Mouse (Mus musculus): Measurements from ENCODE around the gene 3110018I06Rik. TPM values are rescaled to one million over a fixed set of nuclear protein-coding genes. Genes with fewer than 3 reads are reported as not detected.

3110018I06Rik gene
- polyA plus RNA-seq (2015; fragmentation: Nextera tagmentation; extraction: Ambion mirVana) = not detected in 2 replicates

DNA sequence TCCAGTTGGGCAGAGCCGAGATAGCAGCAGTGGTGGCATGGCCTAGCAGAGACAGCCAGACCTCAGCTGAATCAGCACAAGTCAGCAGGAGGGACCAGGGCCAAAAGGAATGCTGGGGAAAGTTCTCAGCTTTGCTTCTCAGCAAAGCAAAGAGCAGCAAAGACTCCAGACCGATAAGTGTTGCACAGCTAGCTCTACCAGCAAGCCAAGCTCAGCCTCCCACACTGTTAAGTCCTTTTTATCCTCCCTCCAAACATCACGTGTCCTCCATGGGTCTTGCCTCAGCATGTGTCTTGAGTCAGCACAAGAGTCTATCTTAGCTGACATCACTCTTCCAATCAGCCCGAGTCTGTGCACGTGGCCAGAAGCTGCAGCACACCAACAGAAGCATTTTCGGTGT is at the start of gene 3110018I06Rik:
TSS of gene 3110018I06Rik (plus strand) at position 262 of the 400 bp plus-strand sequence.
- WGBS = 90% methylated on average over 6 of the region's 6 CpGs
- Histone ChIP-seq H3K4me3 (replicated peaks) (no peak within 1 kb of the TSS), H3K9ac (replicated peaks) (no peak within 1 kb of the TSS)

DNA sequence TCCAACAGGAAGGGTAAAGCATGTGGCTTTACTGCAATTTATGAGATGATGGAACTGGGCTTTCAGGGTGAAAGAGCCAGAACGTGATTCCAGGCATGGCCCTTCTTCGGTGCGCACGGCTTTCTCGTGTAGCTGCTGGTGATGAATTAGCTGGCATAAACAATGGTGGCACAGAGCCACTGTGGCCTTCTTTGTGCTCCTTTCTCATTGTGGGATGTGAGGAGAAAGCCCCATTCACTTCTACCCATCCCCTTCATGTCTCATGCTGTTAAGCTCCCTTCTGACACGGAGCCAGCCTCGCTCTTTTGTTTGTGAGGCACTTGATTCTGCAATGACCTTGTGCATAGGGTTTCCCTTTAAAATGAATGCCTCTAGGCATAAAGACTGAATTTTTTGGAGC is 43.8 kb upstream of the 3110018I06Rik start:
- Histone ChIP-seq H3K36me3 (no peaks in the 10 kb centered on the region), H3K9me3 (no peaks in the 10 kb centered on the region), H3K9ac (replicated peaks) (no peak overlapping the region), H3K4me2 (replicated peaks) (no peak overlapping the region), H3K27ac (no peak overlapping the region), H3K4me1 (replicated peaks) (peaks cover 7% of the 10 kb centered on the region; the same call in 1 of the 2 replicates), H3K4me3 (replicated peaks) (no peak overlapping the region), H3K27me3 (no peaks in the 10 kb centered on the region)
- no peak for ATAC-seq
- WGBS = 42% methylated on average over 7 of the region's 7 CpGs

More for the DNA sequence above, at the start of gene 3110018I06Rik:
- peaks cover 4% of the 10 kb centered on the region; the same call in 1 of the 2 replicates for H3K9me3 ChIP-seq
- no peaks in the 10 kb centered on the region for H3K36me3 ChIP-seq
- H3K27me3 ChIP-seq = no peaks in the 10 kb centered on the region
- no peak within 1 kb of the TSS for H3K27ac ChIP-seq
- ATAC-seq = no peak
- H3K4me1 ChIP-seq (replicated peaks) = 0 out of 2 replicates have a peak, but pooled peaks cover 4% of the 10 kb centered on the region
- no peak within 1 kb of the TSS for H3K4me2 ChIP-seq (replicated peaks)

DNA sequence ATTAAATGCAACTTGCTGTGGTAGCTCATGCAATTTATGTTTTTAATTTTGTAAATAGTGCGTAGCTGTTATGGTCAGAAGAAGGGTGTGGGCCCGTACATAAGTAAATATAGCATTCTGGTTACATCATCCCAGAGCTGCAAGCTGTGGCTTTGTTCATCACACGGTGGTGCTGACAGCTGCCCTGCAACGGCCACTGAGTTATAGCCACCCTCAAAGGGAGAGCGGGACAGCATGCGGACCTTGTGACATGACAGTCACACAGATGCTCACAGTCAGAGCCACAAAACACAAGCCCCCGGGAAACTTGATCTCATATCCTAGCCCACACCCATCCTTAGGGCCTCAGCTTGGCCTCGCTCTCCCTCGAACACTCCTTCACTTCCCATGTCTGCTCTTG is 30.6 kb upstream of the 3110018I06Rik start:
- no peak for ATAC-seq
- H3K4me3 ChIP-seq (replicated peaks) = no peak overlapping the region
- H3K4me2 ChIP-seq (replicated peaks) = no peak overlapping the region
- 84% methylated on average over 9 of the region's 9 CpGs for WGBS
- H3K9me3 ChIP-seq = no peaks in the 10 kb centered on the region
- H3K27ac ChIP-seq = no peak overlapping the region
- H3K9ac ChIP-seq (replicated peaks) = no peak overlapping the region
- H3K36me3 ChIP-seq = no peaks in the 10 kb centered on the region
- no peaks in the 10 kb centered on the region for H3K27me3 ChIP-seq
- H3K4me1 ChIP-seq (replicated peaks) = no peaks in the 10 kb centered on the region

DNA sequence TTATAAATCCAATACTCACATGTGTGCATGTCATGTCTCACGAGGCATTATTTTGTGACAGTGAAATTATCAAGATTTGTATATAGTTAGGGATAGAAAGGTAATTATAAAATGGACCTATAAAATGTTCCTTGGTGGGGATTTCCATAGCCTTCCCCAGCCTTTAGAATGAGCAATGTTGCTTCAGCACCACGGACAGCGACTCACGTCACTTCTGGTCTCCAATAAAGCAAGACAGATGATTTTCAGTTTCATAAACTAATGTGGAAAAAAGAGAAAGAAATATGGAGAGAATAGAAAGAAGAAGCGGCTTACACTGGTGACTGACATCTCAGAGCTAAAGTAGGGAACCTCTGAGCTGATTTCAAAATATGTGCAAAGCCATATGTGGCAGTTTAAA is 23.7 kb upstream of the 3110018I06Rik start:
- Histone ChIP-seq H3K4me2 (replicated peaks) (no peak overlapping the region), H3K9me3 (no peaks in the 10 kb centered on the region), H3K4me3 (replicated peaks) (no peak overlapping the region), H3K4me1 (replicated peaks) (peaks cover 16% of the 10 kb centered on the region), H3K27me3 (no peaks in the 10 kb centered on the region), H3K27ac (no peak overlapping the region), H3K9ac (replicated peaks) (no peak overlapping the region), H3K36me3 (no peaks in the 10 kb centered on the region)
- WGBS = 23% methylated on average over 5 of the region's 5 CpGs
- ATAC-seq = no peak

DNA sequence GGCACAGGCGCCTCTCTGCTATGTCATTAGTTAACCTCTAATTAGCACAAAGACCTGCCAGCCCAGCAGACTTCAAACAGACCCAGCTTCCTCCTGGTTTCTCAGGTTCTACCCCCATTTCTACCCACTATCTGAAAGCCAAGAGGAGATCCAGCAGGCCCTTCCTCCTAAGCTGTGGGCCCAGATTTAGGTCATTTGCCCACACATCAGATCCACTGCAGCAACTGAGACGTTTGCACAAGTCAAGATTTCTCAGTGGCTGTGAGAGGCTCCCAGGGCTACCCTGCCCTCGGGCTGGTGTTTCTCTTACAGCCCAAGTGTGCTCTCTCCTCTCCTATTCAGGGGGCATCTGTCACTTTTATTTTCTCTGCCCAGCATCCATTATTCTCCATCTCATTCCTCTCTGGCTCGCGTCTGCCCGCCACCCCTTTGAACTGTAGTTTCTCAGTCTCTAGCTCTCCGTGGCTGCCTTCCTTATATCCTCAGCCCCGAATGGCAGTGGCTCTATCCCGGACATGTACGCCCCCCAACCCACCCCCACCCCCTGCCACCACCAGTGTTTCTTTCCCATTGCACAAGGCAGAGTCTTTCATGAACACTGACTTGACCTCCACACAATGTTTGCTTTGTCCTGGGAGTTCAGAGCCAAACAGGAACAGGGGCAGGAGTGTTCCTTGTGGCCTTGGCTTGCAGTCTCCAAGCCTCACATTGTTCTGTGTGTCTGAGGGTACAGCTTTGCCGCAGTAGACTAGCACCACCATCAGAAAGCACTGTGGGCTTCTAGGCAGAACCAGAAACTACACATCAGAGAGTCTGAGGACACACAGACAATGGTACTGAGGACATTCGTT is 11.8 kb upstream of the 3110018I06Rik start:
- Histone ChIP-seq H3K9ac (replicated peaks) (no peak overlapping the region), H3K9me3 (no peaks in the 10 kb centered on the region), H3K4me3 (replicated peaks) (no peak overlapping the region), H3K27ac (peak overlapping the region; percentile 25; the same call in 1 of the 2 replicates), H3K36me3 (no peaks in the 10 kb centered on the region), H3K27me3 (no peaks in the 10 kb centered on the region), H3K4me2 (replicated peaks) (no peak overlapping the region), H3K4me1 (replicated peaks) (peaks cover 19% of the 10 kb centered on the region)
- ATAC-seq = peak; percentile 60; the same call in 1 of the 2 replicates
- WGBS = 22% methylated on average over 12 of the region's 12 CpGs

DNA sequence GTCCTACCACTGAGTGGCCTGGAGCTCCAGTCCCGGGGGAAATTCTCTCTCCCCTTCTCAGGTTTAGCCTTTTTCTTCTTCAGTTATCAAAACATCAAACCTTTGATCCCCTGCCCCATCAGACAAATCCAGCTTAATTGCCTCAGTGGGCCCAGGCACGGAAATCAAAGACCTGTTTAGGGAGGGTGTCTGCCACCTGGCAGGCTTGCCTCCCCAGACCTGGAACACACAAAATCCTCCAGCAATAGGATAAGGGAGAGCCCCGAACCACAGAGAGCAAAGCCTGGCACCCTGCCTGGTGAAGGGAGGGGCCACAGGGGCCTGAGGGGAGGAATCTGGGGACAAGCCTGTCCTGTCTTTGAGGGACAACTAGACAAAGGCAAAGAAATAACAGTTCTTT is 9.1 kb upstream of the 3110018I06Rik start:
- no peak overlapping the region for H3K4me2 ChIP-seq (replicated peaks)

DNA sequence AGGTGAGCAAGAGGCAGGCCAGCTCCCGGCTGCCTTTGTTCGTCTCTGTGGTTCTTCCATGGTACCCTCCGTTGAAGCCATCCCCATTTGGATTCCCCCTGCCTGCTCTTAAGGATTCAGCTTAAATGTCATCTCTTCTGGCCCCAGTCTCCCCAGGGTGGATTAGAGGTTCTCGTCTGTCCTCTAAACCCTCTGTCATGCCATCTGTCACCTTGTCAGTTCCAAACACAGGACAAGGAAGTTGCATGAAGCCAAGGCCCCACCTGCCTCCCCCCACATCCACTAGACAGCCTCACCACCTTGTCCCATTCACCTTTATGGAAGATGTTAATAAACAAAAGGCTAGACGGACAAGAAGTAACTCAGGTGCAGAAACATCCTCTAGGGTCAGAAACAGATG is 5.4 kb upstream of the 3110018I06Rik start:
- no peak overlapping the region for H3K4me3 ChIP-seq (replicated peaks)
- no peaks in the 10 kb centered on the region for H3K36me3 ChIP-seq
- ATAC-seq = no peak
- no peak overlapping the region for H3K9ac ChIP-seq (replicated peaks)
- H3K27me3 ChIP-seq = no peaks in the 10 kb centered on the region
- WGBS = 77% methylated on average over 5 of the region's 5 CpGs
- H3K4me1 ChIP-seq (replicated peaks) = peaks cover 6% of the 10 kb centered on the region; the same call in 1 of the 2 replicates
- H3K4me2 ChIP-seq (replicated peaks) = no peak overlapping the region
- peaks cover 4% of the 10 kb centered on the region; the same call in 1 of the 2 replicates for H3K9me3 ChIP-seq
- H3K27ac ChIP-seq = no peak overlapping the region

More for the DNA sequence above, 9.1 kb upstream of the 3110018I06Rik start:
- no peak overlapping the region for H3K27ac ChIP-seq
- peaks cover 19% of the 10 kb centered on the region for H3K4me1 ChIP-seq (replicated peaks)
- H3K4me3 ChIP-seq (replicated peaks) = no peak overlapping the region
- H3K27me3 ChIP-seq = no peaks in the 10 kb centered on the region
- H3K9me3 ChIP-seq = no peaks in the 10 kb centered on the region
- no peaks in the 10 kb centered on the region for H3K36me3 ChIP-seq
- H3K9ac ChIP-seq (replicated peaks) = no peak overlapping the region
- 6% methylated on average over 3 of the region's 3 CpGs for WGBS
- no peak for ATAC-seq

DNA sequence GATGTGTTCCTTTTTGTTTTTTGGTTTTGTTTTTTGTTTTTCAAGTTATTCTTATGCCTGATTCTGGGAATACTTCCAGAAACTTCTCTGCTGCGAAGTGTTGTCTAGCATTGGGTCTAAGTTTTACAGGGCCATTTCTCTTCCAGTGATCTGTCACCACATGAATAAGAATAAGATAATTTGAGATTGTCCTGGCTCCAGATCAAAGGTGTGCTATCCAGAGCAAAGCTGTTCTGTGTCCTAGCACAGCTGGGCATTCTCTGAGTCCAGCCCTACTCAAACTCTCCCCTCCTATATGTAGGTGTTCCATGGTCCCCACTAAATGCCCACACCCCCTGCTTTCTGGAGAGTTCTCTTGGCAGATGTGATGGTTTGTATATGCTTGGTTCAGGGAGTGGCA is 2.9 kb downstream of the 3110018I06Rik start:
- no peak for ATAC-seq
- WGBS = 100% methylated on average over 1 of the region's 1 CpGs
- Histone ChIP-seq H3K9ac (replicated peaks) (no peak overlapping the region), H3K4me1 (replicated peaks) (0 out of 2 replicates have a peak, but pooled peaks cover 4% of the 10 kb centered on the region), H3K4me2 (replicated peaks) (no peak overlapping the region), H3K9me3 (peaks cover 4% of the 10 kb centered on the region; the same call in 1 of the 2 replicates), H3K27ac (no peak overlapping the region), H3K27me3 (no peaks in the 10 kb centered on the region), H3K4me3 (replicated peaks) (no peak overlapping the region), H3K36me3 (no peaks in the 10 kb centered on the region)

DNA sequence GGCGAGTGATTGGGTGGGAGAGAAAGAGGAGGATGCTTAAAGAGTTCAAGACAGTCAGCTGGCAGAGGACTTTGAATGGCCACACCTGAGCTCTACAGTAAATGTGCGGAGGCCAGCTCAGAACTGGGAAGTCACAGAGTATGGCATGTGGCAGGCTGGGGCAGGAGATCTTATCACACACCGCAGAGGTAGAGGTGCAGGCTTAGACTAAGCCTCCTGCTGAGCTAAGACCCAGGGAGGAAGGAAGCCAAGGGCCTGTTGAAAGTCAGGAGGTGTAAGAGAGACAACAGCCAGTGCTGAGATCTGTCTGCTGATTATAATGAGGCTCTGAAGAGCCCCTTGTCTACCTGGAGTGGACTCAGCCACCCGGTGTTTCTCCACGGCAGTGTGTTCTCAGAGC is 8.5 kb downstream of the 3110018I06Rik start:
- ATAC-seq = no peak
- no peak overlapping the region for H3K27ac ChIP-seq
- H3K4me2 ChIP-seq (replicated peaks) = no peak overlapping the region
- H3K27me3 ChIP-seq = no peaks in the 10 kb centered on the region
- no peak overlapping the region for H3K4me3 ChIP-seq (replicated peaks)
- H3K4me1 ChIP-seq (replicated peaks) = no peaks in the 10 kb centered on the region
- 81% methylated on average over 5 of the region's 5 CpGs for WGBS
- H3K9me3 ChIP-seq = no peaks in the 10 kb centered on the region
- no peaks in the 10 kb centered on the region for H3K36me3 ChIP-seq
- H3K9ac ChIP-seq (replicated peaks) = no peak overlapping the region

DNA sequence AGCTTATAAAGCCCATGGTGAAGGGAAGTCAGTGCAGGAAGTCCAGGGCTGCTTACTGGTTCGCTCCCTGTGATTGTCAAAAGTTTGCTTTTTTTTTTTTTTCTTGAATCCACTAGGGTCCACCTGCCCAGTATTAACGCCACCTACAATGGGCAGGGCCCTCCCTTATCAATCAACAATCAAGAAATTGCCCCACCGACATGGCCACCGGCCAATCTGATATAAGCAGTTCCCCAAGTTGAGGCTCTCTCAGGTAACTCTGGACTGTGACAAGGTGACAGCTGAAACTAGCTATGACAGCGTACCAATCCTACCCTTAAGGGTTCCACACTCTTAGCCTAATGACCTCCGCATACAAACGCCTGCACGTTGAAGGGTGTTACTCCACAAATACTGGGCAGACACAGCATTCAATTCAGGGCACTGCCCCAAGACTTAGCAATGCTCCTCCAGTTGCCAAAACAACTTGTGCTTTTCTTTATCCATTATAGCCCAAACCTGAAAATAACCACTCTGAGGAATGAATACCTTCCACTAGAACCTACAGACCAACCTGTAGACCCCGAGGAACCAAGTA is 21.3 kb downstream of the 3110018I06Rik start:
- Histone ChIP-seq H3K27me3 (no peaks in the 10 kb centered on the region), H3K4me1 (replicated peaks) (0 out of 2 replicates have a peak, but pooled peaks cover 4% of the 10 kb centered on the region), H3K27ac (no peak overlapping the region), H3K4me2 (replicated peaks) (no peak overlapping the region), H3K9me3 (no peaks in the 10 kb centered on the region), H3K36me3 (no peaks in the 10 kb centered on the region), H3K9ac (replicated peaks) (no peak overlapping the region), H3K4me3 (replicated peaks) (no peak overlapping the region)
- no peak for ATAC-seq
- 94% methylated on average over 9 of the region's 9 CpGs for WGBS

DNA sequence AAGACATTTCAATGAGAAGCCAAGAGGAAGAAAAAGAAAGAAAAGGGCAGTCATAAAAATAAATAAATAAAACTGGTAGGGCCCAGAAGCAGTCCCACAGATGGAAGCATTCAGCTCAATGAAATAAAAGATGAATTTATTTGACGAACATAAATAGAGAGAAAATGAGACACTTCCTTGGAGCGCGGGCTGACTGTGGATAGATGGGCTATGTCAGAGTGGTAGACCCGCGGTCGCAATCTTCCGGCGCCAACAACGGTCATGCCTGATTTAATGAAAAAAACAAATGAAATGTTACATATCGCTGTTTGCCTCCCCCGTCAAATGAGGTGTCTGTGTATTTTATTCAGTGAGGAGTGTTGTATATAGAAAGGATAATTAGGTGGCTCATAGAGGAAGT is 22.7 kb downstream of the 3110018I06Rik start:
- Histone ChIP-seq H3K4me2 (replicated peaks) (no peak overlapping the region), H3K36me3 (no peaks in the 10 kb centered on the region), H3K27me3 (no peaks in the 10 kb centered on the region), H3K9me3 (no peaks in the 10 kb centered on the region), H3K4me3 (replicated peaks) (no peak overlapping the region), H3K4me1 (replicated peaks) (peaks cover 4% of the 10 kb centered on the region; the same call in 1 of the 2 replicates), H3K9ac (replicated peaks) (no peak overlapping the region), H3K27ac (no peak overlapping the region)
- no peak for ATAC-seq
- WGBS = 96% methylated on average over 11 of the region's 11 CpGs

Data from midbrain, embryonic 13.5 days (tissue).